Mouse (Mus musculus): ENCODE measurements at regions not wholly inside any gene's neighbourhood (a gene's known extent, or its start where the extent isn't known, plus 50 kb on each side); places are given as distances from the start of the nearest gene placed in this dataset.

GRCm38 (mm10) chr11:41728839-41729238 lies 271.8 kb downstream of the Gabrg2 start:
- no peaks in the 10 kb centered on the region for H3K9me3 ChIP-seq (ENCODE audit: control insufficient read depth, low read length)
- H3K36me3 ChIP-seq (ENCODE audit: control insufficient read depth, insufficient read depth, low read length) = no peaks in the 10 kb centered on the region
- H3K27me3 ChIP-seq (ENCODE audit: control insufficient read depth, insufficient read depth, low read length) = no peaks in the 10 kb centered on the region
- no peaks in the 10 kb centered on the region for H3K4me1 ChIP-seq (ENCODE audit: control insufficient read depth, insufficient read depth, low read length)
- no peak overlapping the region for H3K4me2 ChIP-seq (ENCODE audit: low read depth, low read length)
- WGBS = 94% methylated on average over 2 of the region's 2 CpGs
- H3K4me3 ChIP-seq (ENCODE audit: low read depth, low read length) = no peak overlapping the region
- H3K27ac ChIP-seq (ENCODE audit: low read depth, low read length) = no peak overlapping the region
- no peak overlapping the region for H3K9ac ChIP-seq (replicated peaks; ENCODE audit: low read depth, low read length)
- ATAC-seq (ENCODE audit: low read depth) = no peak

DNA sequence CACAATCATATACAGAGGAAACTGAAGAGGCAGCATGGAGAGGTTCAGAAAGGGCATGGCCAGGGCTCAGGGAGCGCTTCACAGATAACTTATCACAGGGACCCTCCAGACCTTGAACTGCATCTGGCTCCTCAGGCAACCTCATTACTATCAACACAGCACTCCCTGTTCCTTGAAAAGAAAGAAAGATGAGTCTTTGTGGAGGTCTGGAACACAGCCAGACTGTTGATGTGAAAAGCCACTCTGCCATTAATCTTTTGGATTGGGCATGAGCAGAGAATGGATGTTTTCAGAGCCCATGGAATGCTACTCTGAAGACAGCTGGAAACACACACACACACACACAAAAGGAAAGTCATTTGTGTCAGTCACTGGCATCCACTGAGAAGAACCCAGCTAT lies 284.0 kb downstream of the Gabrg2 start:
- Histone ChIP-seq H3K9ac (replicated peaks; ENCODE audit: low read depth, low read length) (no peak overlapping the region), H3K27me3 (ENCODE audit: control insufficient read depth, insufficient read depth, low read length) (no peaks in the 10 kb centered on the region), H3K4me2 (ENCODE audit: low read depth, low read length) (no peak overlapping the region), H3K4me1 (ENCODE audit: control insufficient read depth, insufficient read depth, low read length) (no peaks in the 10 kb centered on the region), H3K36me3 (ENCODE audit: control insufficient read depth, insufficient read depth, low read length) (no peaks in the 10 kb centered on the region), H3K9me3 (ENCODE audit: control insufficient read depth, low read length) (no peaks in the 10 kb centered on the region), H3K27ac (ENCODE audit: low read depth, low read length) (no peak overlapping the region), H3K4me3 (ENCODE audit: low read depth, low read length) (no peak overlapping the region)
- no peak; the same call in 1 of the 2 replicates for ATAC-seq (ENCODE audit: low read depth)
- 55% methylated on average over 1 of the region's 1 CpGs for WGBS

DNA sequence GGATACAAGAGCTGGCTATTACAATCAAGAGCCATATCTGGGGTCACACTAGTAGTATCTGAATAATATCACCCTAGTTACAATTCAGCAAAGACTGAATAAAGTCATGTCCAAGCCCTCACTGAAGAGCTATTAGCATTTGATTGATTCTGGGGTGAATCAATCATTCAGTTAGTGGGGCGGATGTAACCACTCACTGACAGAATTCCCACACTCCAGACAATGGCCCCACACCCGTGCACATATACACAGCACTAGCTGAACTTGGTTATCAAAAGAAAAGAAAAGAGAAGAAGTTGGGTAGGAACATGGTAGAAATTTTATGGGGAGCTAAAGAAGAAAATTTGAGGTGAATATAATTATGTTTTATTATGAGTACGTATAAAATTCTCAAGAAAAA lies 310.0 kb downstream of the Gabrg2 start:
- no peaks in the 10 kb centered on the region for H3K27me3 ChIP-seq (ENCODE audit: control insufficient read depth, insufficient read depth, low read length)
- WGBS = 40% methylated on average over 3 of the region's 3 CpGs
- no peaks in the 10 kb centered on the region for H3K36me3 ChIP-seq (ENCODE audit: control insufficient read depth, insufficient read depth, low read length)
- ATAC-seq (ENCODE audit: low read depth) = no peak
- H3K9me3 ChIP-seq (ENCODE audit: control insufficient read depth, low read length) = no peaks in the 10 kb centered on the region
- no peak overlapping the region for H3K27ac ChIP-seq (ENCODE audit: low read depth, low read length)
- H3K4me3 ChIP-seq (ENCODE audit: low read depth, low read length) = no peak overlapping the region
- no peak overlapping the region for H3K4me2 ChIP-seq (ENCODE audit: low read depth, low read length)
- no peaks in the 10 kb centered on the region for H3K4me1 ChIP-seq (ENCODE audit: control insufficient read depth, insufficient read depth, low read length)
- H3K9ac ChIP-seq (replicated peaks; ENCODE audit: low read depth, low read length) = no peak overlapping the region

GRCm38 (mm10) chr11:41682991-41683390 lies 317.7 kb downstream of the Gabrg2 start:
- no peak overlapping the region for H3K4me2 ChIP-seq (ENCODE audit: low read depth, low read length)
- no peak overlapping the region for H3K9ac ChIP-seq (replicated peaks; ENCODE audit: low read depth, low read length)
- H3K4me1 ChIP-seq (ENCODE audit: control insufficient read depth, insufficient read depth, low read length) = no peaks in the 10 kb centered on the region
- no peaks in the 10 kb centered on the region for H3K27me3 ChIP-seq (ENCODE audit: control insufficient read depth, insufficient read depth, low read length)
- no peak overlapping the region for H3K4me3 ChIP-seq (ENCODE audit: low read depth, low read length)
- WGBS = 15% methylated on average over 1 of the region's 1 CpGs
- no peak overlapping the region for H3K27ac ChIP-seq (ENCODE audit: low read depth, low read length)
- H3K36me3 ChIP-seq (ENCODE audit: control insufficient read depth, insufficient read depth, low read length) = no peaks in the 10 kb centered on the region
- ATAC-seq (ENCODE audit: low read depth) = no peak
- no peaks in the 10 kb centered on the region for H3K9me3 ChIP-seq (ENCODE audit: control insufficient read depth, low read length)

GRCm38 (mm10) chr11:41652566-41652965 lies 348.1 kb downstream of the Gabrg2 start:
- WGBS = 84% methylated on average over 1 of the region's 1 CpGs
- no peaks in the 10 kb centered on the region for H3K36me3 ChIP-seq (ENCODE audit: control insufficient read depth, insufficient read depth, low read length)
- H3K27ac ChIP-seq (ENCODE audit: low read depth, low read length) = no peak overlapping the region
- H3K27me3 ChIP-seq (ENCODE audit: control insufficient read depth, insufficient read depth, low read length) = no peaks in the 10 kb centered on the region
- no peak for ATAC-seq (ENCODE audit: low read depth)
- no peaks in the 10 kb centered on the region for H3K9me3 ChIP-seq (ENCODE audit: control insufficient read depth, low read length)
- H3K4me1 ChIP-seq (ENCODE audit: control insufficient read depth, insufficient read depth, low read length) = no peaks in the 10 kb centered on the region
- no peak overlapping the region for H3K4me2 ChIP-seq (ENCODE audit: low read depth, low read length)
- H3K4me3 ChIP-seq (ENCODE audit: low read depth, low read length) = no peak overlapping the region
- H3K9ac ChIP-seq (replicated peaks; ENCODE audit: low read depth, low read length) = no peak overlapping the region

DNA sequence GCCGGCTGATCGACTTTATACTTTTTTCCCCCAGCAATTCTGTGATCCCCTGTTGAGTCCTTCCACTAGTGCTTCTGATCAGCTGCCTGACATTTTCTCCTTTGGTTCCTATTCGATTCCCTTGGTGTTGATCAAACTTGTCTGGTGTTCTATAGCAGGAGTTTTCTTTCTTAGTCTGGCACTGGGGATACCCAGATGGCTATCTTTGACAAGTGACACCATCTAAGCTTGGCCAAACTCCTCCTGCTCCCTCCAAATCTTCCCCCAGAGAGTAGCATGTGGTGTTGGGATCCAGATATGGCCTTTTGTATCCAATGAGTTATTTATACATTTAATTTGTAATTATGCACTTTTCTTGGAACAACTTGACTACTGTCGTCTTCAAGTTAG lies 355.2 kb downstream of the Gabrg2 start:
- 26% methylated on average over 4 of the region's 4 CpGs for WGBS
- Histone ChIP-seq H3K4me3 (ENCODE audit: low read depth, low read length) (no peak overlapping the region), H3K4me1 (ENCODE audit: control insufficient read depth, insufficient read depth, low read length) (no peaks in the 10 kb centered on the region), H3K27me3 (ENCODE audit: control insufficient read depth, insufficient read depth, low read length) (no peaks in the 10 kb centered on the region), H3K27ac (ENCODE audit: low read depth, low read length) (no peak overlapping the region), H3K9ac (replicated peaks; ENCODE audit: low read depth, low read length) (no peak overlapping the region), H3K4me2 (ENCODE audit: low read depth, low read length) (no peak overlapping the region), H3K9me3 (ENCODE audit: control insufficient read depth, low read length) (no peaks in the 10 kb centered on the region), H3K36me3 (ENCODE audit: control insufficient read depth, insufficient read depth, low read length) (no peaks in the 10 kb centered on the region)
- no peak for ATAC-seq (ENCODE audit: low read depth)

DNA sequence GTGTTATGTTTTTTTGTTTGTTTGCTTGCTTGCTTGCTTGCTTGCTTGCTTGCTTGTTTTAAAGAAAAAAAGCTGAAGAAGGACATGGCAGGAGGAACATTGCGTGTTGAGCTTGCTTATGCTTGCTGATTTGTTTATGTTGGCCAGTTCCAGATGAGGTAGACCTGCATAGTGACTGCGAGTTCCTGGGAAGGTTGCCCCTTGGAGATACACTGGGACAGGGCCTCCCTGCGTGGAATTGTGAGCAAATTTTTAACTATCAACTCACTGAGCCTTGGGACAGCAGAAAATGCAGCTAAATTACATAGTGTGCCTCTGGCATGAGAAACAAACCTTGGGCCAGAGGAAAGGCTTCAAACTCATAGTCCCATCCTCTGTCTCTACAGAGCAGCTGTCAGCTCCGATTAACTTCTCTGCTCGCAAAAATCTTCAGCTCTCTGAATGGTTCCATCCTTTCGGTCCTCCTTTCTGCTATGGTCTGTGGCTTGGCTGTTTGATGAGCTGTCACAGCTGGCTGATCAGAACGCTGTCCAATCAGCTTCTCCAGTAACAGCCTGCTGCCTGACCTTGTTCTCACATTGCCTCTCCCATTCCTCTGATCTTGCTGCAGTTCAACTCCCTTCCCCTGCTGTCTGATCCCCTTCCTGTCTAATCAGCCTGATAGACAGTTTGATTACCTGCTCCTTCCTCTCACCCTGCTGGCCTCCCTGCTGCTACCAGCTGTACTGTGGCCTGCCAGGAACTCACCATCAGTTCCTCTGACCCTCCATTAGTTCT lies 355.7 kb downstream of the Gabrg2 start:
- H3K4me1 ChIP-seq (ENCODE audit: control insufficient read depth, insufficient read depth, low read length) = no peaks in the 10 kb centered on the region
- no peak overlapping the region for H3K4me3 ChIP-seq (ENCODE audit: low read depth, low read length)
- no peaks in the 10 kb centered on the region for H3K9me3 ChIP-seq (ENCODE audit: control insufficient read depth, low read length)
- no peak overlapping the region for H3K27ac ChIP-seq (ENCODE audit: low read depth, low read length)
- H3K9ac ChIP-seq (replicated peaks; ENCODE audit: low read depth, low read length) = no peak overlapping the region
- H3K36me3 ChIP-seq (ENCODE audit: control insufficient read depth, insufficient read depth, low read length) = no peaks in the 10 kb centered on the region
- no peak overlapping the region for H3K4me2 ChIP-seq (ENCODE audit: low read depth, low read length)
- no peaks in the 10 kb centered on the region for H3K27me3 ChIP-seq (ENCODE audit: control insufficient read depth, insufficient read depth, low read length)
- 37% methylated on average over 7 of the region's 7 CpGs for WGBS
- ATAC-seq (ENCODE audit: low read depth) = peak; percentile 72

DNA sequence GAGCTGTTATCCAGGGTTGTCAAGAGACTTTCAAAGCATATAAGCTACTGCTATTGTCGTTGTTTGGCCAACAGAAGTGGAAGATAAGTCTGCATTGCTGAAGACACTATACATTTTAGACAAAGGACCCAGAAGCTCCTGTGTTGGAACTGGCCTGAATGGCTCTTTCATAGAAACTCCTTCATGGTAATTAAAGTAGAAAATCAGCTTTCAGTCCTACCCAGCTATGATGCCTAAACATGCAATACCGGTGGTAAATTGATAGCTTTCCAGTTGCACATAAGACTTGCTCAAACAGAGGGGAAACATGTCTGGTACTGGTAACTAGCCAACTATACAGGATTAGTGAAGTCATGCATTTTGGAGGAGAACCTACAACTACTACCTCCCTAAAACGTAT lies 356.6 kb downstream of the Gabrg2 start:
- Histone ChIP-seq H3K4me3 (ENCODE audit: low read depth, low read length) (no peak overlapping the region), H3K27ac (ENCODE audit: low read depth, low read length) (no peak overlapping the region), H3K4me2 (ENCODE audit: low read depth, low read length) (no peak overlapping the region), H3K36me3 (ENCODE audit: control insufficient read depth, insufficient read depth, low read length) (no peaks in the 10 kb centered on the region), H3K9me3 (ENCODE audit: control insufficient read depth, low read length) (no peaks in the 10 kb centered on the region), H3K4me1 (ENCODE audit: control insufficient read depth, insufficient read depth, low read length) (no peaks in the 10 kb centered on the region), H3K27me3 (ENCODE audit: control insufficient read depth, insufficient read depth, low read length) (no peaks in the 10 kb centered on the region), H3K9ac (replicated peaks; ENCODE audit: low read depth, low read length) (no peak overlapping the region)
- 38% methylated on average over 3 of the region's 3 CpGs for WGBS
- ATAC-seq (ENCODE audit: low read depth) = no peak

- no peaks in the 10 kb centered on the region for H3K36me3 ChIP-seq (ENCODE audit: control insufficient read depth, insufficient read depth, low read length)
- 93% methylated on average over 1 of the region's 1 CpGs for WGBS
- no peak overlapping the region for H3K4me3 ChIP-seq (ENCODE audit: low read depth, low read length)
- no peak for ATAC-seq (ENCODE audit: low read depth)
- H3K4me1 ChIP-seq (ENCODE audit: control insufficient read depth, insufficient read depth, low read length) = no peaks in the 10 kb centered on the region
- no peak overlapping the region for H3K4me2 ChIP-seq (ENCODE audit: low read depth, low read length)
- H3K9ac ChIP-seq (replicated peaks; ENCODE audit: low read depth, low read length) = no peak overlapping the region
- H3K27ac ChIP-seq (ENCODE audit: low read depth, low read length) = no peak overlapping the region
- H3K9me3 ChIP-seq (ENCODE audit: control insufficient read depth, low read length) = no peaks in the 10 kb centered on the region
- no peaks in the 10 kb centered on the region for H3K27me3 ChIP-seq (ENCODE audit: control insufficient read depth, insufficient read depth, low read length)
Measured at GRCm38 (mm10) chr11:41599006-41599405, 401.7 kb downstream of the Gabrg2 start.
